In the genomic region with DNA sequence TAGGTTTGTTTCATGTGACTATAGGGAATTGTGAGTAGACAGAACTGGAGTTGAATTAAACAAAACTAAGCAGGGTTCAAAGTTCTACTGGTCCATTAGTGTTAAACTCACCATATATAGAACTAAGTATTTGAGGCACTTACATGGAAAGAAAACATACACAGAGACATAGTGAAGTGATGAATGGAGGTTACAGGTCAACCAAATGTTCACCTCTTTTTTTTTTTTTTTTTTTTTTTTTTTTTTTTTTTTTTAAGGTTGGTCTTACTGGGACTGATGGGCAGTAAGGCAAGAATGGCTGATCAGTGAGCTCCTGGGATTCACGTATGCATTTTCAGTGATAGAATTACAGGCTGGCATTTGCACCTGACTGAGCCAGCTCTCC, we compare ENCODE assay signal across 8 mouse cellular contexts. TPM values are rescaled to one million over a fixed set of nuclear protein-coding genes. Genes with fewer than 3 reads are reported as not detected.
A peak's percentile ranks its signal among the peaks of the same experiment; 100 is the strongest.
DNase-seq lines count a peak whose midpoint lies in the region; ATAC-seq lines count a peak whose summit lies in the region.

No protein-coding gene starts in this region.

- no peaks in the 10 kb centered on the region for H3K9me3 ChIP-seq in heart, embryonic 16.5 days (replicated peaks; ENCODE audit: control insufficient read depth, low read length)
- no peaks in the 10 kb centered on the region for H3K9me3 ChIP-seq in hindbrain, embryonic 12.5 days (replicated peaks)
- H3K9me3 ChIP-seq in midbrain, embryonic 12.5 days = no peaks in the 10 kb centered on the region

- no peaks in the 10 kb centered on the region for H3K27me3 ChIP-seq in heart, embryonic 16.5 days (ENCODE audit: control insufficient read depth, insufficient read depth, low read length)
- peaks cover 10% of the 10 kb centered on the region for H3K27me3 ChIP-seq in hindbrain, embryonic 12.5 days
- H3K27me3 ChIP-seq in midbrain, embryonic 12.5 days = peaks cover 14% of the 10 kb centered on the region; the same call in 1 of the 2 replicates

- intact Hi-C loops in heart, postnatal 25 days (cut with DNase I) = no loop called here

- H3K4me1 ChIP-seq in heart, embryonic 16.5 days (ENCODE audit: control insufficient read depth, insufficient read depth, low read length) = peaks cover 11% of the 10 kb centered on the region
- peaks cover 5% of the 10 kb centered on the region for H3K4me1 ChIP-seq in hindbrain, embryonic 12.5 days
- H3K4me1 ChIP-seq in midbrain, embryonic 12.5 days = peaks cover 8% of the 10 kb centered on the region

- ATAC-seq in heart, embryonic 16.5 days (replicated peaks; ENCODE audit: extremely low read depth, insufficient read depth, low FRiP score) = no peak
- peak; percentile 10 for ATAC-seq in activated CD4-positive, CD25-positive, alpha-beta regulatory T cell, adult 4 months
- ATAC-seq in hindbrain, embryonic 12.5 days (ENCODE audit: low FRiP score) = 0 out of 2 replicates have a peak, but pooled peaks have one; percentile 19
- ATAC-seq in midbrain, embryonic 12.5 days (ENCODE audit: low FRiP score, low read depth) = no peak

- H3K36me3 ChIP-seq in heart, embryonic 16.5 days (ENCODE audit: control insufficient read depth, insufficient read depth) = peaks cover 13% of the 10 kb centered on the region; the same call in 1 of the 2 replicates
- H3K36me3 ChIP-seq in hindbrain, embryonic 12.5 days = peaks cover 15% of the 10 kb centered on the region
- H3K36me3 ChIP-seq in midbrain, embryonic 12.5 days = peaks cover 15% of the 10 kb centered on the region; the same call in 1 of the 2 replicates

- peak overlapping the region; percentile 68 for H3K27ac ChIP-seq in heart, embryonic 16.5 days (ENCODE audit: low read length)
- no peak overlapping the region for H3K27ac ChIP-seq in hindbrain, embryonic 12.5 days
- no peak overlapping the region for H3K27ac ChIP-seq in midbrain, embryonic 12.5 days (replicated peaks)

- peak overlapping the region; percentile 74 for H3K4me2 ChIP-seq in heart, embryonic 16.5 days (ENCODE audit: low read depth, low read length)
- H3K4me2 ChIP-seq in hindbrain, embryonic 12.5 days (replicated peaks) = peak overlapping the region; percentile 67
- H3K4me2 ChIP-seq in midbrain, embryonic 12.5 days (replicated peaks) = peak overlapping the region; percentile 97

- H3K4me3 ChIP-seq in heart, embryonic 16.5 days (ENCODE audit: low read length) = peak overlapping the region; percentile 77
- peak overlapping the region; percentile 63 for H3K4me3 ChIP-seq in hindbrain, embryonic 12.5 days
- H3K4me3 ChIP-seq in midbrain, embryonic 12.5 days = peak overlapping the region; percentile 62

- H3K9ac ChIP-seq in heart, embryonic 16.5 days (ENCODE audit: low read length) = peak overlapping the region; percentile 86; the same call in 1 of the 2 replicates
- peak overlapping the region; percentile 66; the same call in 1 of the 2 replicates for H3K9ac ChIP-seq in hindbrain, embryonic 12.5 days
- H3K9ac ChIP-seq in midbrain, embryonic 12.5 days (replicated peaks) = peak overlapping the region; percentile 57; the same call in 1 of the 2 replicates

- 73% methylated on average over 1 of the region's 1 CpGs for WGBS in heart, embryonic 16.5 days
- 55% methylated on average over 1 of the region's 1 CpGs for WGBS in hindbrain, embryonic 12.5 days
- WGBS in midbrain, embryonic 12.5 days = 75% methylated on average over 1 of the region's 1 CpGs

- DNase-seq in heart, postnatal 25 days (ENCODE audit: low spot score) = no peak
- DNase-seq in cerebellum, adult 9-10 months = no peak
- DNase-seq in spleen, postnatal 36 days (ENCODE audit: low spot score in 2 of 2) = no peak
- DNase-seq in kidney, adult 18-20 months = no peak

RNA-seq across cellular contexts. Expression of gene Anxa7, which starts 0.3 kb away (rescaled TPM):
- 45.8 and 51.5 TPM in 2 replicates for polyA plus RNA-seq in heart, embryonic 16.5 days (2015; fragmentation: Nextera tagmentation; extraction: Ambion mirVana)
- total RNA-seq in heart, postnatal 25 days (2021) = 10 to 100 TPM; 49.8 to 54.1 TPM
- polyA plus RNA-seq in activated CD4-positive, CD25-positive, alpha-beta regulatory T cell, adult 4 months (2017; shearing (Covaris generic)) = 10 to 100 TPM; 51.3 to 57.5 TPM
- polyA plus RNA-seq in hindbrain, embryonic 12.5 days (2016; fragmentation: Nextera tagmentation; extraction: Ambion mirVana) = 19.9 TPM in 2 replicates
- 11.0 and 12.2 TPM in 2 replicates for polyA plus RNA-seq in midbrain, embryonic 12.5 days (2016; fragmentation: Nextera tagmentation; extraction: Ambion mirVana)

RNA-seq across cellular contexts. Expression of gene Mss51, which starts 16.5 kb away (rescaled TPM):
- polyA plus RNA-seq in heart, embryonic 16.5 days (2015; fragmentation: Nextera tagmentation; extraction: Ambion mirVana) = 0.25 and 0.60 TPM in 2 replicates
- under 1 TPM; 0.36 to 0.49 TPM for total RNA-seq in heart, postnatal 25 days (2021)
- polyA plus RNA-seq in activated CD4-positive, CD25-positive, alpha-beta regulatory T cell, adult 4 months (2017; shearing (Covaris generic)) = 1 to 10 TPM in 1 of 2 experiments, under 1 TPM in 1; 0.60 to 2.5 TPM
- 0.82 and 0.83 TPM in 2 replicates for polyA plus RNA-seq in hindbrain, embryonic 12.5 days (2016; fragmentation: Nextera tagmentation; extraction: Ambion mirVana)
- 0.84 and 0.89 TPM in 2 replicates for polyA plus RNA-seq in midbrain, embryonic 12.5 days (2016; fragmentation: Nextera tagmentation; extraction: Ambion mirVana)

RNA-seq across cellular contexts. Expression of gene Cfap70, which starts 28.2 kb away (rescaled TPM):
- 0.45 and 0.61 TPM in 2 replicates for polyA plus RNA-seq in heart, embryonic 16.5 days (2015; fragmentation: Nextera tagmentation; extraction: Ambion mirVana)
- not detected for total RNA-seq in heart, postnatal 25 days (2021)
- not detected for polyA plus RNA-seq in activated CD4-positive, CD25-positive, alpha-beta regulatory T cell, adult 4 months (2017; shearing (Covaris generic))
- polyA plus RNA-seq in hindbrain, embryonic 12.5 days (2016; fragmentation: Nextera tagmentation; extraction: Ambion mirVana) = 0.73 and 2.3 TPM in 2 replicates
- polyA plus RNA-seq in midbrain, embryonic 12.5 days (2016; fragmentation: Nextera tagmentation; extraction: Ambion mirVana) = 0.34 and 1.4 TPM in 2 replicates

Comparison
In these comparisons a context has a peak if more than half of its experiments do, and no peak if none do; other contexts are left out.
1. ATAC-seq: peak in activated CD4-positive, CD25-positive, alpha-beta regulatory T cell, adult 4 months (single experiment) and hindbrain, embryonic 12.5 days (single experiment); none in heart, embryonic 16.5 days (single experiment) and midbrain, embryonic 12.5 days (single experiment).
2. Peak in every context shown above with its lines, with median percentiles within 50 percentile points of each other: H3K4me2 ChIP-seq, H3K4me3 ChIP-seq and H3K9ac ChIP-seq.